Mouse (Mus musculus) adrenal gland, adult 8-10 months (tissue): ENCODE results near the gene Ccdc191. TPM values are rescaled to one million over a fixed set of nuclear protein-coding genes. Genes with fewer than 3 reads are reported as not detected.

Source experiments
- DNase-seq: peaks from one replicate; pipeline ENCODE4 v3.0.0; 2022
- microRNA-seq, 2 experiments: library from miRNA; unstranded; fragments of <30 nt; microRNA quantifications; one replicate each; pipeline ENCODE4 v1.2.0; 2022
- total RNA-seq, 4 experiments: library from RNA; stranded (reverse); gene quantifications; 2 replicates each; pipeline ENCODE4 v1.2.4; 2022

The Ccdc191 gene
- total RNA-seq, 4 experiments from 2014 or later: 4.7 to 10.4 (median 8.4) TPM

DNA sequence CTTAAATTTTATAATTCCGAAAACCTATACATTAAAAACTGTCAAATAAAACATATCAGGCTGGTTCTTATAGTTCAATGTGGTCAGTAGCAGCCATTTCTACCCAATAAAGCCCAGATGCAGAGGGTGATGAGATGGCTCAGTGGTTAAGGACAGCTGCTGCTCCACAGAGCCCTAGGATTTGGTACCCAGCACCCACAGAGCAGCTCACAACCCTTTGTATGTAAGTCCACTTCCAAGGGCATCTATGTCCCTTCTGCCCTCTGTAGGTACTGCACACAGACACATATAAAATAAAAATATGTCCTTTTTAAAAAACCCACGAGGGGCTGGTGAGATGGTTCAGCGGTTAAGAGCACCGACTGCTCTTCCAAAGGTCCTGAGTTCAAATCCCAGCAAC lies 96.7 kb downstream of the Ccdc191 start:
- DNase-seq: no peak

DNA sequence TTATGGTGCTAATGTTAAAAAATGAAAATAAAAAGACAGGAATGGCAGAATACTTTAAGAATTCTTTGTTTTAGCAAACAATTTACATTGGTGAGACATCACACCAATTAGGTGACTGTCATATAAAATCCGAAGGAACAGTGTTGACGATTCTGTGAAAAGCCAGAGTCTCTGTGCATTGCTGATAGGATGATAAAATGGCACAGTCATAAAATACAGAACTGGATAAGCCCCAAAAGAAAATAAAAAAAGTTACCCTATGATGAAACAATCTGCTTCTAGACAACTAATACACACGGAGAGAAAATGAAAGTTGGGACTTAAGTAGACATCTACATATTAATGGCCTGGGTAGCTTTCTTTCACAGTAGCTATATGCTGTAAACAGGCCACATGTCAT lies 105.0 kb downstream of the Ccdc191 start:
- no peak for DNase-seq

DNA sequence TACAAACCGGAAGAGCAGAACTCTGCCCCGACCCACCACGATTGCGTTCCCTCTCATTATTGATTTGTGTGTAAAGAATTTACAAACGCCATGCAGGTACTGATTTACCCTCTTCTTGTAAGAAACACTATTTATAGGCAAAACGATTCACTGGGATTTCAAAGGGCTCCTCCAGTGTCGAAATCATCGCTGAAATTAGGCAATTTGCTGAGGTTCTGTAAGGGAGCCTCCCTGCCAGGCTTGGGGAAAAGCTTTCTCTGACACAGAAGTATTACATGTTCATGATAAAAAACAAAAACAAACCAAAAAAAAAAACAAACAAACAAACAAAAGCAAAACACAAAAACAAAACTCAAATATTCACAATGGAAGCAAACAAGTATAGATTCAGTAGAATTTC lies 109.5 kb downstream of the Ccdc191 start:
- no peak for DNase-seq

DNA sequence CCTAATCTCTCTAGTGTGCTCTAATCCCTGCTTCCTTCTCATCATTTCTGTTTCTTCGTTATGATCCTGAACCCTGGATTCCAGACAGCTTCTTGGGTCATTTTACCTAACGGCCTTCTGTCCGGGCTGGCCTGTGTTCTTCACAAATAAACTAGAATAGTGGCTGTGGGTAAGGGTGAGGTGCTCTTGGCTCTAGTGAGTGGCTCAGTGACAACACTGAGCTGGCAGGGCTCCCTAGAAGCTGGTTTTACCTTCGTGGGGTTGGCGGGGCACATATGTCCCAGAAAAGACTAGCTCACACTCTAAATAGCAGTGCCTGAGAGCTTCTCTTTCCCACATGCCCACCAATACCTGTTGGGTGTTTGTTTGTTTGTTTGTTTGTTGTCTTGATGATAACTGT lies 109.9 kb downstream of the Ccdc191 start:
- DNase-seq: no peak

DNA sequence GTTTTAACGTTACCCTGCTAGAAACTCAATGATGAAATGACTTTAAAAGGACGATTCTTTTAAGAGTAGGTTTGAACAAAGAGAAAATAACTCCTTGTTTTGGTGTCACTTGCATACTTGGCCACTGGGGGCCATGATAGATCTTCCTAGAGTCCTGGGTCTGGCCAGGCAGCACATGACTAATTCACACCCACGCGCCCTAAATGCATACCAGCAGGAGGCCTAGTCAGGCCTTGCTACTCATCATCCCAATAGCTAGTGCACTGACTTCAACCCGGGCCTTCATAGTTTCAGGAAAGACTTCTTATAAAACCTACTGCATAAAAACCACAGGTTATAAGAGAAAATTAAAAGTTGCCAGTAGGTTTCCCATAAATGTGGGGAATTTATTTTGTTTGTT lies 112.5 kb downstream of the Ccdc191 start:
- no peak for DNase-seq

DNA sequence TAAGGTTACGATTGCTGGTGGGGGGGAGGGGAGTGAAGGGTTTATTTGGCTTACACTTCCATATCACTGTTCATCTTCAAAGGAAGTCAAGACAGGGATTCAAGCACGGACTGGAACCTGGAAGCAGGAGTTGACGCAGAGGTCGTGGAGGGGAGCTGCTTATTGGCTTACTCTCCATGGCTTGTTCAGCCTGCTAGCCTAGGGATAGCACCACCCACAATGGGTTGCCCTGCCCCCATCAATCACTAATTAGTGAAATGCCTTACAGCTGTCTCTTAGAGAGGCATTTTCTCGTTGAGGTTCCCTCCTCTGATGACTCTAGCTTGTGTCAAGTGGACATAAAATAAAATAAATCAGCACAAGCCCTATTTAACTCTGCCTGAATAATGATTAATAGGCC lies 121.4 kb downstream of the Ccdc191 start:
- no peak for DNase-seq

Small RNA genes within 50 kb of the gene (microRNA-seq; reads per million reads assigned to microRNA genes)
- 0 reads per million in 2 experiments for gene Mir3470b

Other genes with a start within 250 kb of the Ccdc191 start
- gene Tigit, start 225.7 kb upstream of the Ccdc191 start, total RNA-seq: under 1 TPM in 1 of 4 experiments, not detected in 3; 0.32 TPM
- gene Drd3, start 135.8 kb upstream of the Ccdc191 start, total RNA-seq: not detected
- 10 to 100 TPM; 28.6 to 52.7 (median 36.6) TPM for gene Qtrt2, start 37.0 kb downstream of the Ccdc191 start, total RNA-seq
- under 1 TPM; 0.15 to 0.87 (median 0.62) TPM for gene Zdhhc23, start 90.0 kb downstream of the Ccdc191 start, total RNA-seq
- gene Gramd1c, start 173.5 kb downstream of the Ccdc191 start, total RNA-seq: 1 to 10 TPM in 3 of 4 experiments, under 1 TPM in 1; 0.52 to 1.7 (median 1.3) TPM
- gene Atp6v1a, start 249.9 kb downstream of the Ccdc191 start, total RNA-seq: 100 to 1,000 TPM; 144 to 168 (median 155) TPM